In the genomic region with DNA sequence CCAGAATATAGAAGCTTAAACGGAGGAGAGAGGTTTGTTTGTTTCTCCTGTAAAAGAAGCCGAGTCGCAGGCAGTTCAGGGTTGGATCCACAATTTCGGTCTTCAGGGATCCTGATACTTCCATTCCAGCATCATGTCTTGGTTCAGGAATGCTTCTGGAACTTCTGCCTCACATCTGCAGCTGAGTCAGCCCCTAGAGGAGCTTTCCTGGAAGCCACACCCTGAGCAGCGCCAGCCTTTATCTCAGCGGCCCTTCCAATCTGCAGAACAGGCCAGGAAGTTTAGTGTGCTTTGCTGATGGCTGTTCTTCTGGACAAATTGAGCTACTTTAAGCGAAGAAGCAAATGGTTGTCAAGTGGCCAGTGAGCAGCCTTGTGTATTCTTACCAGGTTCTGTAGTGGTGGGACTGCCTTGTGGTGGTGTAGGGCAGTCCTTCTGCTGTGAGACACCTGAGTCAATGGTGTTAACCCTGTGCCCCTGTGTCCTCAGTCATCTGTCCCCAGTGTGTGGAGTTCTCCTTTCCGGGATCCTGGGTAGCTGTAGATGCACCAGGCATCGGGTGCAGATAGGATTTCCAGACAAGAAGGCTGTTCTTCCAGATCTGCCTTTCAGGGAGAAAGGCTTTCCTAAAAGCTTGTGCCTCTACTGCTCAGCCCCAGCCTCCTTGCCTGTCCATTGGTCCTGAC, we compare ENCODE assay signal across 18 mouse cellular contexts.
DNase-seq lines count a peak whose midpoint lies in the region; ATAC-seq lines count a peak whose summit lies in the region.
"Had no signal": no experiment of that assay in that cellular context is flagged by ENCODE, and none has a peak within 500 bp of the region (broad histone marks: within the 10 kb centered on the region; RNA-seq: fewer than 3 reads in every experiment).

No protein-coding gene starts in this region.

- H3K4me1 ChIP-seq in heart, embryonic 10.5 days: 0 out of 2 replicates have a peak, but pooled peaks cover 5% of the 10 kb centered on the region
- H3K4me1 ChIP-seq in liver, embryonic 15.5 days (replicated peaks): peaks cover 11% of the 10 kb centered on the region; the same call in 1 of the 2 replicates
- H3K4me1 ChIP-seq in forebrain, embryonic 10.5 days: no peaks in the 10 kb centered on the region
- H3K4me1 ChIP-seq: embryonic facial prominence, embryonic 15.5 days; heart, embryonic 15.5 days had no signal

- H3K4me3 ChIP-seq in heart, embryonic 10.5 days: no peak overlapping the region
- H3K4me3 ChIP-seq in liver, embryonic 15.5 days (replicated peaks): no peak overlapping the region
- H3K4me3 ChIP-seq in forebrain, embryonic 10.5 days: no peak overlapping the region
- H3K4me3 ChIP-seq: embryonic facial prominence, embryonic 15.5 days; heart, embryonic 15.5 days; limb, embryonic 13.5 days had no signal

- 62% methylated on average over 9 of the region's 9 CpGs for WGBS in heart, embryonic 10.5 days
- WGBS in liver, embryonic 15.5 days (ENCODE audit: insufficient replicate concordance): 56% methylated on average over 9 of the region's 9 CpGs
- 90% methylated on average over 9 of the region's 9 CpGs for WGBS in forebrain, embryonic 10.5 days

- H3K27ac ChIP-seq in heart, embryonic 10.5 days: peak overlapping the region; percentile 44; the same call in 1 of the 2 replicates
- no peak overlapping the region for H3K27ac ChIP-seq in liver, embryonic 15.5 days (replicated peaks)
- H3K27ac ChIP-seq in forebrain, embryonic 10.5 days: no peak overlapping the region
- H3K27ac ChIP-seq: embryonic facial prominence, embryonic 15.5 days; heart, embryonic 15.5 days; kidney, postnatal 0 days; limb, embryonic 13.5 days had no signal

- no peak overlapping the region for H3K4me2 ChIP-seq in liver, embryonic 15.5 days
- H3K4me2 ChIP-seq: embryonic facial prominence, embryonic 15.5 days; heart, embryonic 15.5 days; limb, embryonic 13.5 days had no signal

- no peak overlapping the region for H3K9ac ChIP-seq in liver, embryonic 15.5 days
- H3K9ac ChIP-seq: embryonic facial prominence, embryonic 15.5 days; heart, embryonic 15.5 days; limb, embryonic 13.5 days had no signal

- H3K9me3 ChIP-seq in heart, embryonic 10.5 days: no peaks in the 10 kb centered on the region
- H3K9me3 ChIP-seq in liver, embryonic 15.5 days (replicated peaks): no peaks in the 10 kb centered on the region
- no peaks in the 10 kb centered on the region for H3K9me3 ChIP-seq in forebrain, embryonic 10.5 days
- H3K9me3 ChIP-seq: embryonic facial prominence, embryonic 15.5 days; heart, embryonic 15.5 days; limb, embryonic 13.5 days had no signal

- peak; percentile 42; the same call in 1 of the 2 replicates for ATAC-seq in liver, embryonic 15.5 days (ENCODE audit: insufficient read depth)
- ATAC-seq: forebrain, embryonic 16.5 days; inflammation-experienced regulatory T-cells, adult 6 months had no signal

- peak; percentile 36 for DNase-seq in NIH3T3 (ENCODE audit: low read depth)
- peak; percentile 73 for DNase-seq in gastrocnemius, adult 18-20 months (ENCODE audit: low spot score)
- peak; percentile 86 for DNase-seq in heart, embryonic 10.5 days (ENCODE audit: low spot score)
- DNase-seq in forebrain, embryonic 10.5 days (ENCODE audit: extremely low spot score, low spot score): no peak
- no peak for DNase-seq in adrenal gland, postnatal 4 days (ENCODE audit: low spot score in 2 of 2)
- DNase-seq in frontal cortex, postnatal 10 days (ENCODE audit: low spot score in 2 of 2): no peak
- DNase-seq: adrenal gland, postnatal 14 days; cerebellum, adult 11 months; lung, postnatal 36 days; retina, postnatal 1 day; thymus, adult 18-20 months had no signal

- no peaks in the 10 kb centered on the region for H3K27me3 ChIP-seq in heart, embryonic 10.5 days (ENCODE audit: insufficient read depth, poor library complexity, severe bottlenecking)
- no peaks in the 10 kb centered on the region for H3K27me3 ChIP-seq in liver, embryonic 15.5 days
- no peaks in the 10 kb centered on the region for H3K27me3 ChIP-seq in forebrain, embryonic 10.5 days (ENCODE audit: poor library complexity, severe bottlenecking)
- H3K27me3 ChIP-seq: embryonic facial prominence, embryonic 15.5 days; heart, embryonic 15.5 days; limb, embryonic 13.5 days had no signal

- no peaks in the 10 kb centered on the region for H3K36me3 ChIP-seq in heart, embryonic 10.5 days
- no peaks in the 10 kb centered on the region for H3K36me3 ChIP-seq in liver, embryonic 15.5 days (replicated peaks)
- no peaks in the 10 kb centered on the region for H3K36me3 ChIP-seq in forebrain, embryonic 10.5 days (replicated peaks)
- H3K36me3 ChIP-seq: embryonic facial prominence, embryonic 15.5 days; heart, embryonic 15.5 days; limb, embryonic 13.5 days had no signal

Comparison
In these comparisons a context has a peak if more than half of its experiments do, and no peak if none do; other contexts are left out.
1. DNase-seq: peak in NIH3T3 (single experiment), gastrocnemius, adult 18-20 months (single experiment) and heart, embryonic 10.5 days (single experiment); none in forebrain, embryonic 10.5 days (single experiment), adrenal gland, postnatal 4 days (0 of 2) and frontal cortex, postnatal 10 days (0 of 2).